In genomic region chr1:39530258-39530943, GRCm38 (mm10) we compare ENCODE assay signal across 8 mouse cellular contexts. TPM values are rescaled to one million over a fixed set of nuclear protein-coding genes. Genes with fewer than 3 reads are reported as not detected.
DNase-seq lines count a peak whose midpoint lies in the region; ATAC-seq and TF ChIP-seq lines count a peak whose summit lies in the region.
"Had no signal": no experiment of that assay in that cellular context is flagged by ENCODE, and none has a peak within 500 bp of the region (broad histone marks: within the 10 kb centered on the region; RNA-seq: fewer than 3 reads in every experiment).

No protein-coding gene starts in this region.

- H3K9me3 ChIP-seq in CH12.LX (replicated peaks; ENCODE audit: low read length), result no peaks in the 10 kb centered on the region
- H3K9me3 ChIP-seq in lung, embryonic 16.5 days (ENCODE audit: control insufficient read depth, low read length), result no peaks in the 10 kb centered on the region
- H3K9me3 ChIP-seq: midbrain, embryonic 12.5 days had no signal

- H3K36me3 ChIP-seq in CH12.LX (replicated peaks in 1 of 2; ENCODE audit: control insufficient read depth in 1 of 2, insufficient read depth in 1 of 2, low read length in 1 of 2), result no peaks in the 10 kb centered on the region
- no peaks in the 10 kb centered on the region for H3K36me3 ChIP-seq in lung, embryonic 16.5 days (ENCODE audit: control insufficient read depth, insufficient read depth, low read length)
- H3K36me3 ChIP-seq: midbrain, embryonic 12.5 days had no signal

- no peaks in the 10 kb centered on the region for H3K79me2 ChIP-seq in CH12.LX (replicated peaks; ENCODE audit: control insufficient read depth, extremely low read depth, insufficient read depth, poor library complexity, severe bottlenecking)

- no peak for TF ChIP-seq EP300 in CH12.LX (IDR thresholded peaks at IDR 0.05; ENCODE audit: low read length)

- peaks cover 8% of the 10 kb centered on the region for H3K27me3 ChIP-seq in CH12.LX (replicated peaks)
- no peaks in the 10 kb centered on the region; the same call in 1 of the 2 replicates for H3K27me3 ChIP-seq in lung, embryonic 16.5 days (ENCODE audit: control insufficient read depth, insufficient read depth, low read depth, low read length)
- H3K27me3 ChIP-seq: midbrain, embryonic 12.5 days had no signal

- peak; percentile 15; the same call in 1 of the 2 replicates for ATAC-seq in lung, embryonic 16.5 days (ENCODE audit: low read depth)

- 31% methylated on average over 13 of the region's 13 CpGs for WGBS in lung, embryonic 16.5 days

- H3K4me2 ChIP-seq in CH12.LX (ENCODE audit: insufficient read depth, low read depth, poor library complexity, severe bottlenecking), result no peak overlapping the region
- no peak overlapping the region for H3K4me2 ChIP-seq in lung, embryonic 16.5 days (ENCODE audit: low read depth, low read length)
- H3K4me2 ChIP-seq: midbrain, embryonic 12.5 days had no signal

- peak; percentile 78 to 91 for TF ChIP-seq CTCF in CH12.LX (conservative IDR thresholded peaks at IDR 0.05 in 1 of 2, IDR thresholded peaks at IDR 0.05 in 1 of 2; ENCODE audit: low read depth in 2 of 2, low read length in 2 of 2)

- dilution Hi-C loops in CH12.LX (cut with MboI; ENCODE audit: extremely low pct_ligation_motif_present, extremely low pct_unique_long_range_greater_than_20kb, low sequenced_read_pairs), result no loop called here

- H3K4me3 ChIP-seq in CH12.LX (replicated peaks in 1 of 3; ENCODE audit: low read depth in 2 of 3, low read length in 2 of 3, poor library complexity in 1 of 3), result no peak overlapping the region
- H3K4me3 ChIP-seq in lung, embryonic 16.5 days (ENCODE audit: low read length), result no peak overlapping the region
- H3K4me3 ChIP-seq: midbrain, embryonic 12.5 days had no signal

- H3K4me1 ChIP-seq in CH12.LX (ENCODE audit: control insufficient read depth in 1 of 2, insufficient read depth in 2 of 2), result 0 out of 4 replicates have a peak, but pooled peaks cover 0 to 6% of the 10 kb centered on the region in 2 experiments
- no peaks in the 10 kb centered on the region for H3K4me1 ChIP-seq in lung, embryonic 16.5 days (replicated peaks; ENCODE audit: control insufficient read depth, insufficient read depth, low read length)
- H3K4me1 ChIP-seq: midbrain, embryonic 12.5 days had no signal

- no peak for TF ChIP-seq POLR2A in CH12.LX (IDR thresholded peaks at IDR 0.05; ENCODE audit: low read depth, low read length)

- H3K27ac ChIP-seq in CH12.LX (ENCODE audit: insufficient read depth, low read depth), result no peak overlapping the region
- H3K27ac ChIP-seq in lung, embryonic 16.5 days (ENCODE audit: low read length), result no peak overlapping the region
- H3K27ac ChIP-seq: midbrain, embryonic 12.5 days had no signal

- TF ChIP-seq RAD21 in CH12.LX (IDR thresholded peaks at IDR 0.05; ENCODE audit: low read depth, low read length), result peak; percentile 73

- H3K9ac ChIP-seq in CH12.LX (ENCODE audit: insufficient read depth, low read depth), result no peak overlapping the region
- no peak overlapping the region for H3K9ac ChIP-seq in lung, embryonic 16.5 days (ENCODE audit: low read length)
- H3K9ac ChIP-seq: midbrain, embryonic 12.5 days had no signal

- in situ Hi-C loops in CH12.LX (cut with MboI; ENCODE audit: low pct_ligation_motif_present, low pct_unique_long_range_greater_than_20kb, low sequenced_read_pairs), result no loop called here

- DNase-seq in CH12.LX (ENCODE audit: extremely low read depth), result peak; percentile 82
- peak; percentile 85 for DNase-seq in adipocyte (ENCODE audit: low spot score)
- DNase-seq in cerebellum, postnatal 4 days (ENCODE audit: low spot score in 2 of 2), result peak; percentile 65 to 82
- peak; percentile 25 for DNase-seq in gastrocnemius, postnatal 25 days
- DNase-seq in layer of hippocampus, adult 18-20 months (ENCODE audit: low spot score in 2 of 2), result peak; percentile 73 to 91
- DNase-seq in right cerebral cortex, postnatal 25 days, result peak; percentile 61

TF ChIP-seq in CH12.LX, 34 proteins besides CTCF, POLR2A, EP300 and RAD21:
- TF ChIP-seq POLR2AphosphoS2 (IDR thresholded peaks at IDR 0.05; ENCODE audit: low read depth, low read length) (no peak), PAX5 (IDR thresholded peaks at IDR 0.05; ENCODE audit: low read length) (no peak), TCF12 (IDR thresholded peaks at IDR 0.05; ENCODE audit: low read depth, low read length) (no peak), USF2 (conservative IDR thresholded peaks at IDR 0.05; ENCODE audit: low read depth, low read length) (no peak), NRF1 (IDR thresholded peaks at IDR 0.05; ENCODE audit: low read depth, low read length) (no peak), ETS1 (conservative IDR thresholded peaks at IDR 0.05; ENCODE audit: low read depth, low read length) (no peak), MAZ (IDR thresholded peaks at IDR 0.05; ENCODE audit: low read depth, low read length) (no peak), GABPA (IDR thresholded peaks at IDR 0.05; ENCODE audit: insufficient replicate concordance, low read depth, low read length) (no peak), ELF1 (IDR thresholded peaks at IDR 0.05; ENCODE audit: low read depth, low read length) (no peak), CHD1 (IDR thresholded peaks at IDR 0.05; ENCODE audit: low read depth, low read length) (no peak), ZMIZ1 (IDR thresholded peaks at IDR 0.05; ENCODE audit: low read depth, low read length) (no peak), RCOR1 (conservative IDR thresholded peaks at IDR 0.05; ENCODE audit: low read depth, low read length) (no peak), E2F4 (IDR thresholded peaks at IDR 0.05; ENCODE audit: insufficient replicate concordance, low read depth, low read length) (no peak), JUND (conservative IDR thresholded peaks at IDR 0.05; ENCODE audit: low read depth, low read length) (no peak), MYC (IDR thresholded peaks at IDR 0.05; ENCODE audit: low read depth, low read length) (peak; percentile 60; the same call in 1 of the 2 replicates), CHD2 (IDR thresholded peaks at IDR 0.05; ENCODE audit: low read length) (no peak), TBP (conservative IDR thresholded peaks at IDR 0.05; ENCODE audit: low read depth, low read length) (no peak), MAFK (IDR thresholded peaks at IDR 0.05; ENCODE audit: insufficient replicate concordance, low read length) (no peak), MEF2A (IDR thresholded peaks at IDR 0.05; ENCODE audit: borderline replicate concordance, low read depth, low read length) (peak; percentile 42; the same call in 1 of the 2 replicates), SMC3 (IDR thresholded peaks at IDR 0.05; ENCODE audit: low read depth, low read length) (peak; percentile 32), ZNF384 (IDR thresholded peaks at IDR 0.05; ENCODE audit: low read depth, low read length) (no peak), ZC3H11A (IDR thresholded peaks at IDR 0.05; ENCODE audit: low read depth, low read length) (no peak), KAT2A (IDR thresholded peaks at IDR 0.05; ENCODE audit: insufficient replicate concordance, low read length) (no peak)

RNA-seq across cellular contexts. Expression of gene Cnot11, which starts 4.4 kb away (rescaled TPM):
- total RNA-seq in CH12.LX (2012; rRNA removed) (15.3 and 17.8 TPM in 2 replicates), CH12.LX (2014; rRNA removed) (28.6 and 31.8 TPM in 2 replicates)
- 29.9 and 34.9 TPM in 2 replicates for polyA plus RNA-seq in CH12.LX (2012; ENCODE audit: insufficient read length, low read depth)
- 10 to 100 TPM; 15.6 to 15.8 TPM for total RNA-seq in gastrocnemius, postnatal 25 days (2021)
- total RNA-seq in layer of hippocampus, adult 18-20 months (2021), result 10 to 100 TPM; 22.7 to 22.9 TPM
- 11.7 TPM in 2 replicates for polyA plus RNA-seq in lung, embryonic 16.5 days (2015; fragmentation: Nextera tagmentation; extraction: Ambion mirVana)

RNA-seq across cellular contexts. Expression of gene Rnf149, which starts 46.8 kb away (rescaled TPM):
- 12.6 and 16.6 TPM in 2 replicates for total RNA-seq in CH12.LX (2012; rRNA removed)
- total RNA-seq in CH12.LX (2014; rRNA removed), result 21.5 and 22.7 TPM in 2 replicates
- polyA plus RNA-seq in CH12.LX (2012; ENCODE audit: insufficient read length, low read depth), result 31.3 and 32.3 TPM in 2 replicates
- total RNA-seq in gastrocnemius, postnatal 25 days (2021), result 1 to 10 TPM; 6.2 to 6.3 TPM
- total RNA-seq in layer of hippocampus, adult 18-20 months (2021), result 10 to 100 TPM; 32.1 to 35.4 TPM
- polyA plus RNA-seq in lung, embryonic 16.5 days (2015; fragmentation: Nextera tagmentation; extraction: Ambion mirVana), result 20.0 and 26.1 TPM in 2 replicates

RNA-seq across cellular contexts. Expression of gene Tbc1d8, which starts 51.8 kb away (rescaled TPM):
- 0.81 and 0.88 TPM in 2 replicates for total RNA-seq in CH12.LX (2012; rRNA removed)
- total RNA-seq in CH12.LX (2014; rRNA removed), result 0.16 and 0.30 TPM in 2 replicates
- 1.4 and 1.8 TPM in 2 replicates for polyA plus RNA-seq in CH12.LX (2012; ENCODE audit: insufficient read length, low read depth)
- 1 to 10 TPM; 6.0 to 6.8 TPM for total RNA-seq in gastrocnemius, postnatal 25 days (2021)
- total RNA-seq in layer of hippocampus, adult 18-20 months (2021), result 10 to 100 TPM in 1 of 2 experiments, 1 to 10 TPM in 1; 8.8 to 12.4 TPM
- 13.3 and 14.7 TPM in 2 replicates for polyA plus RNA-seq in lung, embryonic 16.5 days (2015; fragmentation: Nextera tagmentation; extraction: Ambion mirVana)

Comparison
In these comparisons a context has a peak if more than half of its experiments do, and no peak if none do; other contexts are left out.
1. DNase-seq: peak in every context shown above with its lines; median percentile 85 in adipocyte; 82 in CH12.LX; 82 in layer of hippocampus, adult 18-20 months; 74 in cerebellum, postnatal 4 days; 61 in right cerebral cortex, postnatal 25 days; 25 in gastrocnemius, postnatal 25 days.